Mouse (Mus musculus) layer of hippocampus, adult 2 months (tissue): ENCODE data around the gene Mrgprg. TPM values are rescaled to one million over a fixed set of nuclear protein-coding genes. Genes with fewer than 3 reads are reported as not detected.

Experiments
- DNase-seq, 2 experiments: peaks; one replicate each; pipeline ENCODE4 v3.0.0; 2022; ENCODE audit warnings: low spot score in 2 of 2
- H3K27ac ChIP-seq: fragments of 200-600 bp; 2 replicates; pipeline ENCODE4 v1.8.1; 2022
- H3K4me3 ChIP-seq: fragments of 200-600 bp; 2 replicates; pipeline ENCODE4 v1.8.1; 2022; ENCODE audit warnings: mild to moderate bottlenecking
- CTCF ChIP-seq: fragments of 200-600 bp; conservative IDR thresholded peaks from 2 replicates; pipeline ENCODE4 v1.8.1; 2022; ENCODE audit warnings: antibody characterized with exemption, mild to moderate bottlenecking, moderate library complexity
- long read RNA-seq, 2 experiments: library from polyadenylated mRNA; stranded (forward); transcript quantifications; one replicate each; pipeline ENCODE4 v2.0.0; 2021; ENCODE audit warnings: borderline mapping rate in 2 of 2
- total RNA-seq, 2 experiments: library from RNA; stranded (reverse); gene quantifications; 2 replicates each; pipeline ENCODE4 v1.2.3; 2021

The Mrgprg gene
- total RNA-seq = not detected
- long read RNA-seq, experiment 1 = 0 reads
- long read RNA-seq, experiment 2 = 0 reads

DNA sequence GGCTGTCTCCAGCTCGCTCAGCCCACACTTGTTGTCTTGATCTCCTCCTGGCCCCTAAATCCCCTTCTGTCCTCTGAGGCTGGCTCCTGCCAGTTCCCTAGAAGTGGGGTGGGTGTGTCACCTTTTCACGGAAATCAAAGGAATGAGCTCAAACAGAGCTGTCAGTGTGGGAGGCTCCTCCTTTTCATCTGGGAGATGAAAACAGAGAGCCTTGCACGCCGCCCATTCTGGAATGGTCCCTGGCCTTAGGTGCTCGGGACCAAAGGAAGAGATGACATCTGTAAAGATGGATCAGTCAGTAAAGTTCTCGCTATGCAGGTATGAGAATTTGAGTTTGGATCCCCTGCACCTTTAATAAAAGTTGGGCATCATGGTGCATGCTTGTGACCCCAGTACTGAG lies at the start of gene Mrgprg:
TSS of gene Mrgprg (minus strand) at position 101 of the 400 bp plus-strand sequence.
- no peak for TF ChIP-seq CTCF
- DNase-seq = no peak
- Histone ChIP-seq H3K4me3 (no peak within 1 kb of the TSS), H3K27ac (no peak within 1 kb of the TSS)

DNA sequence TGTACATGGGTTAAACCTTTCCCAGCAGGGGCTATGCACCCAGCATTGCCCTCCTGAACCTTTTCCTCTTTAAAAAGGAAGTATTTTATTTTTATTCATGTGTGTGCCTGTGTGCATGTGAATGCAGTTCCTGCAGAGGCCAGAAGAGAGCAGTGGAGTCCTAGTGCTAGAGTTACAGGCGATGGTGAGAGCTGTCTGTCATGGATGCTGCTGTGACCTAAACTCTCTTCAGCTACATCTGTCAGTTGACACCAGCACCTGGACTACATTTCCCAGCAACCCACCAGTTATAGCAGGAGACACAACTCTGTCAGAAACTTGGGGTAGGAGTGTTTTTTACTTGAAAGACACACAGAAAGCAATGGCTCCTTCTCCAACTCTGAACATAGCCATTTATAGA lies 42.1 kb upstream of the Mrgprg start:
- no peak for DNase-seq
- TF ChIP-seq CTCF = peak; percentile 70
- no peak overlapping the region for H3K27ac ChIP-seq
- no peak overlapping the region for H3K4me3 ChIP-seq

DNA sequence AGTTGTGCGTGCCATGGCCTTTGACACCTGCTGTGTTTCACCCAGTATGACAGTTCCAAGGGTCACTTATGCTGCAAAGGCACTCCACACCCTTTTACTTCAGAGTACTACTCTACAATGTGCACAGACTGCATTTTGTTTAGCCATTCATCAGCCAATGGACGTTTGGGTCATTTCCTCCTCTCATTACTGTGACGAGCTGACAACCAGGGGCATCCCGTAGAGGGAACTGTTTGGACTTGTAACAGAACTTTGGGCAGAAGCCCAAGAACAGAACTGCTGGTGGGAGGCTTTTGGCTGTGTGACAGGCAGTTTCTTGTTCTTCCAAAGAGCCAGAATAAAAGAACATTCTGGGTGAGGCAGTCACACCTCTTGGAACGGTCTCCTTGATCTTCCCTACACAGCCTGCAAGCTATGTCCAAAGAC lies 38.4 kb upstream of the Mrgprg start:
- peak; percentile 53 to 55 for DNase-seq
- TF ChIP-seq CTCF = no peak
- no peak overlapping the region for H3K4me3 ChIP-seq
- H3K27ac ChIP-seq = no peak overlapping the region

DNA sequence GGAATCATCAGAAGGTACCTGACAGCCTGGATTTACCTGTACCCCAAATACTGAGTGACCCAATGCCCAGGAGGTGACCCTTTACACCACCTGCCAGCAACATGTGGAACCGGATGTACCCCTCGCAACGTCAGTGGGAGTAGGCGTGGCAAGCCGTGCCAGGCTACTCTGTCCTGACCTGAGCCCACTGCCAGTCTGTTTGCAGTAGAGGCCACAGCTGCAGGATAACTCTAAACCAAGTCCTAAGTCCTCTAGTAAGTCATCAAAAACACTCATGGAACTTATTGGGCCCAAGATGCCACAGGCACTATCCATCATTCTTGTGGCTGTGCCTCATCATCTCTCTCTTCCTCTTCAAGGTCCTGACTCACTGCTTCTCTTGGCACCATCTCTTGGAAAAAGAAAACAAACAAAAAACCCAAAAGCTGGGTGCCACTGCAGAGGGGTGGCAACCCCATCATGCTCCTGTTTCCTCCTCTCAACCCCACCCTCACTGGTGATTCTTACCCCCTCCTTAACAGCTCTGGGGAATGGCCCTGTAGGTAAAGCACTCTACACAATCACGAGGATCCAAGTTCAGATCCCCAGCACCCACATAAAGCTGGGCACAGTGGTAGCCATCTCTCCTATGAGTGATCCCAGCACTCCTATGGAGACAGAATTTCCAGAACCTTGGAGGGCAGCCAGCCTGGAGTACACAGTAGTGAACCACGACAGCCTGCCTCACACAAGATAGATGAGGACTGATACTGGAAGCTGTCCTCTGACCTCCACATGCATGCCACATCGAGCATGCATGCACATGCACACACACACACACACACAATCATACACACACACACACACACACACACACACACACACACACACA lies 34.6 kb upstream of the Mrgprg start:
- H3K27ac ChIP-seq = no peak overlapping the region
- no peak for TF ChIP-seq CTCF
- no peak overlapping the region for H3K4me3 ChIP-seq
- DNase-seq = no peak

DNA sequence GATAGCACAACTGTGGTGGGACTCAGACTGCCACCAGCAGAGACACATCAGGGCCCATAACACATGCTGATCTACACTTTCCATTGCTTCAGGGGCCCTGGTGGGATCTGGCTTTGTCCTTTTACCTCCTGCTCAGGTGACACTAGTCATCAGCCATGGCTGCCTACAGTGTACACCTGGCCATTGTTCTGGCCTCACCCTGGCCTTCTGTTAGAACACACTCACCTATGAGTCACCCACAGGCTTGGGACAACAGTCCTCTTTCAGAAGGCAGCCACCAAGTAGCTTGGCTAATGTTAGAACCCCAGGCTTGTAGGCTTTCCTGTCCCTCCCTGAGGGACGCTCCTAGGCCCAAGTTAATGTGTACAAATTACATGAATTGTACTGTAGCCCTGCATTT lies 34.0 kb upstream of the Mrgprg start:
- no peak overlapping the region for H3K27ac ChIP-seq
- no peak overlapping the region for H3K4me3 ChIP-seq
- DNase-seq = no peak
- TF ChIP-seq CTCF = no peak

DNA sequence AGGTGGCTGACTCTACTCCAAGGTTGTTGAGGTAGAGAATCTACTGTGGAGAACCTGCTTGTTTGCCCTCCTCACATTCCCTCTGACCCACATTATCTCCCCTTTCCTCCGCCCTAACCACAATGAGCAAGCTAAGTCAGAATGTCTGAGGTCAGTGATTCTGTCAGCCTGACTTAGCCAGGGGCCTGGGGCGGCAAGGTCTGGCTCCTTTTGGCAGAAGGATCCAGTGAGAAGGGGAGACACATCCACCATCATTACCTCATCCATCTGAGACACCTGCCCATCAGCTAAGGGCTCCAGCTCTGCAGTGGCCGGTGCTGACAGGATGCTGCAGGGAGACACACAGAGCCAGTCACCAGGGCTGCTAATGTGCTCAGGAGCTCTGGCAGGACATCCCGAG lies 32.0 kb upstream of the Mrgprg start:
- no peak for TF ChIP-seq CTCF
- no peak for DNase-seq
- H3K4me3 ChIP-seq = no peak overlapping the region

DNA sequence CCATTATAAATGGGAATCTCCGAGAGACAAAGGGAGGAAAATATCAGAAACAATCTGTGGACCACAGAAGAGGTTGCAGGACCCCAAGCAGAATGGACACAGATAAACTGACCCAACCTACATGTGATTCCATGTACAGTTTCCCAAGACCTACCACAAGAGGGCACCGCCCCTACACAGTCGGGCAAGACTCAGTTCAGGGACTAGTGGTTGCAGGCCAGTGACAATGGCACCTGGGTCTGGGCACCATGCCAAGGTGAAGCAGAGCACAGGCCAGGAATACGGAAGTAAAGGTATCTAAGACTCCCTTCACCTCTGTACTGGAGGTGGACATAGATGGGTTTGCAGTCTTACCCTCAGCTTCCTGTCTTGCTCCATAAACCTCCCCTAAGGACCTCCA lies 26.3 kb upstream of the Mrgprg start:
- Histone ChIP-seq H3K4me3 (no peak overlapping the region), H3K27ac (no peak overlapping the region)
- no peak for DNase-seq
- TF ChIP-seq CTCF = peak; percentile 70

More for the DNA sequence above, 32.0 kb upstream of the Mrgprg start:
- no peak overlapping the region for H3K27ac ChIP-seq

DNA sequence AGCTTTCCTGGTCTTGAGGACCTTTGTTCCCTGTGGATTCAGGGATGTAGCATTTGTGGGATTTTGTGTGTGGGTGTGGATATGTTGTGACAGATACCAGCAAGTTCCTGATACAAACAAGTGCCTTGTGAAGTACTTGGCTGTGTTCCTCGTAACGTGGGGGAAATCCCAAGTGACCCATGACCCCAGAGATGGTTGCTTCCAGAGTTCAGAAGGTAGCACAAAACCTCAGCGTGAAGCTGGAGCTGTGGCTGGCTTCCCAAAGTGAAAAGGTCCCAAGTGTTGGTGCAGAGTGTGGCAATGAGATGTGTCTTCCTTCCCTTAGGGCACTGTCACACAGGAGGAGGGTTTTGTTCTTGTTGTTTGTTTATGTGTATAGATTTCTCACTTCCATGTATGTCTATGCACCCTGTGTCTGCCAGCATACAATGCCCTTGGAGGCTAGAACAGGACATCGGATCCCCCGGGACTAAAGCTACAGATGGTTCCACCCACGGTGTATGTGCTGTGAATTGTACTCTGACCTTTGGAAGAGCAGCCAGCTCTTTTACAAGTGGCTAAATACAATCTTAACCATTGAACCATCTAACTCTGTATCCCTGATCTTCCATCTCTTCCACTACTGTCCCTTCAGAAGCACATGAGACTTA lies 25.7 kb upstream of the Mrgprg start:
- no peak for DNase-seq
- no peak for TF ChIP-seq CTCF
- no peak overlapping the region for H3K27ac ChIP-seq
- no peak overlapping the region for H3K4me3 ChIP-seq

DNA sequence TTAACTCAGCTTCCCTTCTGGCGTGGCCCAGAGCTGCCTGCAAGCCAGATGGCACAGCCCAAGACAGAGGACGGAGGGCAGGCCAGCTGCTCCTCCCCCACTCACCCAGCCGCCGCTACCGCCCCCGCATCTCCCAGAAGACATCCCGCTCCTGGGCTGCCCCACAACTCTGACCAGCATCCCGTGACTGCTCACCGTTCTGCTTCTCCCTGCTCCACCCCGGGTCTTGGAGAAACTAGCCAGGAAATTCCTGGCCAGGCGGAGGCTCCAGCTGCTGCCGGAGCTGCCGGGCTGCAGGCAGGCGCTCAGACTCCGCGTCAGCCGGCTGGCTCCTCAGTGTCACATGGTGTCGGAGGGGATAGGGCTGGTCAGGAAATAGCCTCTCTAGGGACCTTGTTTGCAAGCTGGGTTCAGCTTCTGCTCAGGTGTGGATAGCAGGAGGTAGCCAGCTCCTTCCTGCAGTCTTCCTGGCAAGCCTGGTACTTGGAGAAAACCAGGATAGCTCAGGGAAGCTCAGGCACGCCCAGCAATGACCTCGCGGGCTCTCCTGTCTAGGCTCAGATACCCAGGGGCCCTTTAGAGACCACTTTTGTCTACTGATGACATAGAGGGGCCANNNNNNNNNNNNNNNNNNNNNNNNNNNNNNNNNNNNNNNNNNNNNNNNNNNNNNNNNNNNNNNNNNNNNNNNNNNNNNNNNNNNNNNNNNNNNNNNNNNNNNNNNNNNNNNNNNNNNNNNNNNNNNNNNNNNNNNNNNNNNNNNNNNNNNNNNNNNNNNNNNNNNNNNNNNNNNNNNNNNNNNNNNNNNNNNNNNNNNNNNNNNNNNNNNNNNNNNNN lies 17.4 kb upstream of the Mrgprg start, which contains the start of gene Mrgpre:
TSS of gene Mrgpre (minus strand) at position 505 of the 834 bp plus-strand sequence.
- H3K4me3 ChIP-seq = peak within 1 kb of the TSS; percentile 60
- peak; percentile 50 to 59 for DNase-seq
- TF ChIP-seq CTCF = no peak
- peak within 1 kb of the TSS; percentile 78 for H3K27ac ChIP-seq

DNA sequence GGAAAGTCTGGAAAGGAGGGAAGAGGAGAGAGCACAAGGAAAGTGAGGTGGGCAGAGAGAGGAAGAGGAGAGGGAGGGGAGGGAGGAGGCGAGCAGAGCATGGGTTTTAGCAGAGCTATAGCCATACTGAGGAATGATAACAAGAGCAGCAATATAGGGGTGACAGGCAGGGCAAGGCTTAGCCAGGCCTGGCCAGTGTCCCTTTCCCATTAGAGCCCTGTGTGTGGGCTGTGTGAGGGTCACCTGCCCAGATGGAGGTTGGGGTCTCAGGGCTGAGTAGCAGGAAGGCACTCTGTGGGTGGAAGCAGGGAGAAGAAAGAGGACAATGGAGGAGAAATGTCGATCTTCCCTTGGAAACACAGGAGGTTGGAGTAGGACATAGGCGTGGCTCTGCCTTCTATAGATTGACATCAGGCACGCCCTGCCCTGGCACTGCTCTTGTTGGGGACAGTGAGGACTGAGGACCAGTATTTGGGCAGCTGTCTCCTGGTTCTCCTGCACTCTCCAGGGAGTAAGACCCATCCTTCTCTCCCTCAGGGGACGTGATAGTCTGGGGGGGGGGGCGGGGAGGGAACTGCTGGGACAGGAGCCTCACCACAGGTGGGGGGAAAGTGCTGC lies 16.7 kb upstream of the Mrgprg start:
- DNase-seq = no peak
- TF ChIP-seq CTCF = no peak
- peak overlapping the region; percentile 78 for H3K27ac ChIP-seq
- H3K4me3 ChIP-seq = peak overlapping the region; percentile 60

DNA sequence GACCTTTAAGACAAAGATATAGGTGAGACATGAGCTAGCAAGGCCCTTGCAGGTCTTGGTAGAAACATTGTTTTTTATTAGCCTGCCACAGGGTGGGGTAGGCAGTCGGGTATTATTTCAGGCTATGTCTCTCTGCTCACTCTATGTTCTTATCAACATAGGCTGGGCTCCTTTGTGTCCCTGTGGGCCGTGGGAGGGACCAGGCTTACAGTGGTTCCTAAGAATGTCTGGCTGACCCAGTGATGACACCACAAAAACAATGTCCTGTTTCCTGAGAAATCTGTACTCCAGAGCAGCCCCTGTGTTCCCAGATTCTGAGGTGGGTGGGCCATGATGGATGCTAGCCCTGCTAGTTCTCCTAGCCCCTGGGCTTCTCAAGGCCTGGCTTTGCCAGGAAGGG lies 10.6 kb upstream of the Mrgprg start:
- Histone ChIP-seq H3K27ac (no peak overlapping the region), H3K4me3 (no peak overlapping the region)
- DNase-seq = no peak
- no peak for TF ChIP-seq CTCF

DNA sequence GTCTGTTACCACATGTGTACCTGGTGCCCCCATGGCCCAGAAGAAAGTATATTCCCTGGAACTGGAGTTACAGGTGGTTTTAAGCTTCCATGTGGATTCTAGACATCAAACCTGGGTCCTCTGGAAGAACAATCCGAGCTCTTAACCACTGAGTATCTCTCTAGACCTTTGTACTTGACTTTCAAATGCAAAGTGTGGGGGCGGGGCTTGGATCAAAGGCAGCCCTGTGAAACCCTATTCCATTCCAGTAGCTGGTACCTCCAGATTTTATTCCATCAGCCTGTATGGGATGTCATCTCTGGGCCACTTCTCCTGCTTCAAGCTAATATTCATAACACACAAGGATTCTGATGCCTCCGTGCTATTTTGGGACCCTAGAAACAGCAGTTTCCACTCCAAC lies 9.3 kb upstream of the Mrgprg start:
- H3K27ac ChIP-seq = no peak overlapping the region
- DNase-seq = no peak
- no peak overlapping the region for H3K4me3 ChIP-seq
- TF ChIP-seq CTCF = no peak

DNA sequence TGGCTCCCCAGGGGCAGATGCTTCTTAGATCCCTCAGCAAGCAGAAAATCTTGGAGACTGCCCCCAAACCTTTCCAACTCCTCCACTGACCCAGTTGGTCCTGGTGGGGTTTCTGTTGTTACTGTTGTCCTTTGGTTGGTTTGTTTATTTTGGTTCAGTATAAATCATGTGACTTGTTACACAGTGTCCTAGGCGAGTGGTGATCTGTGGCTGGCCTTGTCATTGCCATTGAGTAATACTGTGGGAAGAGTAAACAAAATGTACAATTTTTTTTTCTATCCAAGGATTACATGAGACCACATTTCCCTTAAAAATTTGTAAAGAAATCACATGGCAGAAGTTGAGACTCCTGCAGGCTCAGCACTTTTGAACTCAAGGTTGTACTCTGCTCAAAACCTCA lies 2.7 kb upstream of the Mrgprg start:
- no peak for DNase-seq
- H3K4me3 ChIP-seq = no peak overlapping the region
- H3K27ac ChIP-seq = no peak overlapping the region
- no peak for TF ChIP-seq CTCF
